In genomic region chr4:101336371-101336770, GRCm38 (mm10) we compare ENCODE assay signal across 28 mouse cellular contexts.
"Had no signal": no experiment of that assay in that cellular context is flagged by ENCODE, and none has a peak within 500 bp of the region (broad histone marks: within the 10 kb centered on the region; RNA-seq: fewer than 3 reads in every experiment).

No protein-coding gene starts in this region.

- H3K9me3 ChIP-seq: heart, embryonic 10.5 days; heart, embryonic 13.5 days; heart, embryonic 15.5 days; hindbrain, embryonic 10.5 days; hindbrain, embryonic 12.5 days; hindbrain, embryonic 13.5 days; hindbrain, embryonic 15.5 days; intestine, embryonic 15.5 days; kidney, embryonic 15.5 days had no signal

- H3K27me3 ChIP-seq: heart, embryonic 13.5 days; heart, embryonic 15.5 days; hindbrain, embryonic 12.5 days; hindbrain, embryonic 13.5 days; hindbrain, embryonic 15.5 days; intestine, embryonic 15.5 days; kidney, embryonic 15.5 days had no signal

- H3K9ac ChIP-seq: heart, embryonic 13.5 days; heart, embryonic 15.5 days; hindbrain, embryonic 12.5 days; hindbrain, embryonic 13.5 days; hindbrain, embryonic 14.5 days; hindbrain, embryonic 15.5 days; intestine, embryonic 15.5 days; kidney, embryonic 15.5 days had no signal

- H3K4me1 ChIP-seq: hindbrain, embryonic 12.5 days; hindbrain, embryonic 13.5 days; hindbrain, embryonic 15.5 days; intestine, embryonic 15.5 days; kidney, embryonic 15.5 days had no signal

- H3K27ac ChIP-seq: heart, adult 2 months; heart, embryonic 10.5 days; heart, embryonic 13.5 days; heart, embryonic 15.5 days; hindbrain, embryonic 10.5 days; hindbrain, embryonic 12.5 days; hindbrain, embryonic 13.5 days; hindbrain, embryonic 14.5 days; hindbrain, embryonic 15.5 days; hindbrain, postnatal 0 days; intestine, embryonic 15.5 days; kidney, embryonic 15.5 days; kidney, postnatal 0 days; layer of hippocampus, adult 2 months had no signal

- H3K4me2 ChIP-seq: heart, embryonic 11.5 days; heart, embryonic 13.5 days; heart, embryonic 15.5 days; hindbrain, embryonic 12.5 days; hindbrain, embryonic 13.5 days; hindbrain, embryonic 14.5 days; hindbrain, embryonic 15.5 days; intestine, embryonic 15.5 days; kidney, embryonic 15.5 days had no signal

- H3K36me3 ChIP-seq: heart, embryonic 10.5 days; heart, embryonic 13.5 days; heart, embryonic 15.5 days; hindbrain, embryonic 10.5 days; hindbrain, embryonic 12.5 days; hindbrain, embryonic 13.5 days; hindbrain, embryonic 15.5 days; intestine, embryonic 15.5 days; kidney, embryonic 15.5 days had no signal

- ATAC-seq: hindbrain, embryonic 16.5 days; hindbrain, postnatal 0 days; inflammation-experienced regulatory T-cells, adult 6 months; intestine, embryonic 15.5 days had no signal

- DNase-seq: heart, adult 2 months; heart, postnatal 10 days; heart, postnatal 36 days; heart, postnatal 4 days; kidney, adult 11 months; kidney, adult 18-20 months; kidney, adult 8-10 months; kidney, adult 9 months; kidney, postnatal 14 days; kidney, postnatal 4 days; layer of hippocampus, adult 9-11 months; layer of hippocampus, postnatal 36 days had no signal

- H3K4me3 ChIP-seq: heart, adult 2 months; heart, embryonic 10.5 days; heart, embryonic 13.5 days; heart, embryonic 15.5 days; hindbrain, embryonic 10.5 days; hindbrain, embryonic 12.5 days; hindbrain, embryonic 13.5 days; hindbrain, embryonic 15.5 days; intestine, embryonic 15.5 days; kidney, embryonic 15.5 days; layer of hippocampus, adult 2 months had no signal
